Mouse (Mus musculus): ENCODE measurements at regions not wholly inside any gene's neighbourhood (a gene's known extent, or its start where the extent isn't known, plus 50 kb on each side); places are given as distances from the start of the nearest gene placed in this dataset.

DNA sequence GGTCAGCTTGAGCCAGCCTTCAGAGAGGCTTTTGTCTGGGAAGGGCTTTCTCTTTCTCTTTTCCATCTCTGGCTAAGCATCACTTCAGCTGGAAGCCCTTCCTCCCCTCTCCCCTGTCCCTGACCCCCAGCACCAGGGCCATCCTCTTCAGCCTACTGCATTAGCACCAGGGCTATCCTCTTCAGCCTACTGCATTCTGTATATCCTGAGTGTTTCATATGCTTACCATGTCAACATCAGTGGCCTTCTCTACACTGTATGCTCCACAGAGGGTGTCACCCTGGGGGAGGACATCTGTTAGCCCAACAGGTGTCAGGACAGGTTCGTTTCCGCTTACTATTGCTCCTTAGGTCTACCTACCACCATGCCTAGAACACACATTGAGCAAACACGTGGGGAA is 282.5 kb downstream of the Rps24 start:
- DNase-seq (ENCODE audit: low spot score in 2 of 2) = no peak

DNA sequence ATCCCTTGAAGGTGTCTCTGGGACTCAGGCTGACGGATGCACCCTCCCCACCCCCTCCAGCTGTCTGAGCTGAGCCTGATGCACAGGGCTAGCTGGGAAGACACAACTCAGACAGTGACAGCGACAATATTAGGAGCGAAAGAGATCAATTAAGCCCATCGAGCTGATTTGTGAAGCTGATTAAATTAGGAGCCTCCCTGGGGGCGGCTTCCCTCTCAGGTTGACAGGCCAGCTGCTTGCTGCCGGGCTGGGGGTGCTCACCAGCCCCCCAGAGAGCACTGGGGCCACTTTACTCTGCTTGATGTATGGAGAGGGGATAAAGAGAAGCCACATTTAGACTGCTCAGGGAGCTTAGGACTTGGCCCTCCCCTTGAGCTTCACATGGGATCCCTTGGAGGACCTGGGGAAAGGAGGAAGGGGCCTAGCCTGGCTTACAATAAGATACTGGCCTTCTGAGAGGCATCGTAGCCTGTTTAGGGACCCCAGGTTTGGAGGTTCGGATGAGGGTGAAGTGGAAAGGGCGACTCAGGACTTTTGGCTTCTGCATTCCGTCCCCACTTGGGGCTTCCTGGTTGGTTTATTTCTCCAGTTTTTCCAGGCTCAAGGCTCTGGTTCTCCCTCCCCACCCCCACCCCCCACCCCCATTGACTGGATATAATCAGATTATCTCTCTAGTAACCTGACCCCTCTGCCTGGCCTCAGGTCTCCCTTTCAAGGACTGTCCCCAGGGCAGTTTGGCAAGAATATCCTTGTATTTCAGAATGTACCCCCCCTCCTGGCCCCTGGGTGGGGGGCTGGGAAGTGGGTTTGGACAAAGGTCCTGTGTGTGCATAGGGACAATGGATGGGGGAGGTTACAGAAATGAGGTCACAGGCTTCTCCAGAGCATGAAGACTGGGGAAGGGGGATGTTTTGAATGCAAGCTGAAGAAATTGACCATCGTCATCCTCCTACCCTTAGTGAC is 283.4 kb downstream of the Rps24 start:
- DNase-seq (ENCODE audit: low spot score in 2 of 2) = no peak

DNA sequence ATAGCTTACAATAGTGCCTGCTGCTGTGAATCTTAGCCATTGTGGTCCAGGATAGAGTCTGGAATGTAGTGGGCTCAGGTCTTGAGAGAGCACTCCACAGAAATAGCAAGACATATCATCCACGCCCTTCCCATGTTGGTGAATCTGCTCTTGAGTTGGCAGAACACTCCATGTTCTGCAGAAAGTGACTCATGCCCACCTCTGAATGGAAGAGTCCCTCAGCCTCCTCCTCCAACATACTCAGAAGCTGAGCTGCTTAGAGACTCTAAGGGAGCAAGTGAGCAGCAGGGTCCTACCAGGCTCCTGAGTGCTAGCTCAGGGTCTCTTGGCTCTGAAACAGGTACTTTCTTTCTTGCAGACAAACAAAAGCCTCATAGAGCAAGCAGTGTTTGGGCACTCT is 284.7 kb downstream of the Rps24 start:
- DNase-seq (ENCODE audit: low spot score in 2 of 2) = no peak

DNA sequence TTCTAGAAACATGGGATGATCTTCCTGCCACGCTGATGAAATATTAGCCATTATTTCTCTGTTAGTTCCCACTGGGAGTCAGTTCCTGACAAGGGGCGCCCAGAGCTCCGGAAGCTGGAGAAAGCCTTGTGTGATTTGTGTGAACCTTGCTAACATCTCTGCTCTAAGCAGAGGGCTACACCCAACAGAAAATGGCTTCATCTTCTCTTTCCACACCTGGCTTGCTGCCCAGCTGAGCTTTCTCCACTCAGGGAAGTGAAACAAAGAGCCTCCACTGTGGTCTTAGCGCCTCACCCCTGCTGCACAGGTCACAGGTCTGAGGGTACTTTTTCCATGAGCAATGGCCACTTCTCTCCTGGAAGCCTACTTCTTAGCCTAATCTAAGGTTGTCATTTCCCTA is 285.2 kb downstream of the Rps24 start:
- DNase-seq (ENCODE audit: low spot score in 2 of 2) = no peak

DNA sequence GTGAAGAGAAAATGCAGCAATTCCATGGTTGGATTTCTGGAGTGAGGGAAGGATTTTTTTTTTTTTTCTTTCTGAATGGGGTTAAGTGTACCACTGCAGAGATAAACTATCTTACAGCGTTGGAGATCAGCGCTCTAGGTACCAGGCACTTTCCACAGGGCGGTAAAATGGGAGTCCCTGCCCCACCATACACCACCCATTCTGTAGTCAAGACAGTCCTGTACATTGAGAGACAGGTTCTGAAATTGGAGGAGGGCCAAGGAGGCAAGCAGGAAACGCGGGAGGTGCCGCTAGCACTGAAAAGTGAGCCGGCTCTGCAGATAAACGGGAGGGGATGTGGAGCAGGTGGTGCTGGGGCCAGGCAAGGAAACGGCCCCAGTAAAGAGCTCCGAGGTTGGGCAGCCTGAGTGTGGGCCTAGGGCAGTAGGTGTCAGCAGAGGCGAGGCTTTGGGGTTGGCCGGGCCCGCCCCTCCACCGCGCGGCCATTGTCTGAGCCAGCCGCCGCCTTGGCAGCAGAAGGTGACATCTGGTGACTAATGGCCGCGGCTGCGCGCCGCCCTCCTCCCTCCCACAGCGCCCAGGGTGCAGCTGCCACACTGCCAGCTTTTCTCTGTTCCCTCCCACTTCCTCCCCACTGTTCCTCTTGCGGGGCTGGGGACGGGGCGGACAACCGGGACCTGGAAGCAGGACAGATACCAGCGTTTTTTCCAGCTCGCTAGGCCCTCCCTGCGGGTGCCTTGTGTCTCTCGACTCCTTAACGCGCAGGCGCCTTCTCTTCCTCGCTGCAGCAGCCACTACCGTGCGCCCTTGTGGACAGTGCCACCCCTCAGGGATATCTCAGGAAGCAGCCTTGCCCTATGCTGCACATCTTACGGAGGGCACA is 292.1 kb downstream of the Rps24 start:
- peak; percentile 89 to 92 for DNase-seq (ENCODE audit: low spot score in 2 of 2)

DNA sequence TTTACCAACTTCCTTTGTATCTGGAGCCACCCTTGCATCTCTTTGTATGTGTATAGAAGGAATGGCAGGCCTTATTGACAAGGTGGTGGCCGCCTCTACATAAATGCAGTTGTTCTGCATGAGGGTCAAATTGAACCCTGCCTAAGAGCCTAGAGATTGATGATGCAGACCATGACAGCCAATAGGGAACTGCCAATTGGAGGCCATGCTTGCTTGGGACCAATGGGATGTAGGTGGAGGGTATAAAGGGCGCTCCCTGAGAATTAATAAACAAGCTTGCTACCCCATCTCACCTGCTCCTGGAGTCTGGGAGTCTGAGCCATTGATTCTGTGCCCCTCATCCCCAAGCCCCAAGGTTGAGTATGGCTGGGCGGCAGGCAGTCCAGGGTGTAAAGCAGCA is 294.7 kb downstream of the Rps24 start:
- DNase-seq (ENCODE audit: low spot score in 2 of 2) = no peak

DNA sequence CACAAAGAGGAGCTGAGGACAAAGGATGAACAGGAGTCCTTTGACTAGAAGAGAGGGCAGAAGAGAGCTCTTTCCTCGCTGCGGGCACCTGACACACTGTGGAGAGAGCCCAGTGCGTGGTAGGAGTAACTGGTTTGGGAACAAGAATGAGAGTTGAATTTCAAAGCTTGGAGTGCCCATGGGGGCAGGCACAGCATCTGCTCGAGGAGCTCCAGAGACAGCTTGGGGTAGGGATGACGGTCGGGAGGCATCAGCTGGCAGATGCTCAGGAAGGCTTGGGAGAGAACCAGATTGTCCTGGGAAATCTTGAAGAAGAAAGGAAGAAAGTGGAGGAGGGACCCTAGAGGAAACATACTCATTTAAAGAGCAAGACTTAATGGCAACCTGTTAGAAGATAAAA is 297.0 kb downstream of the Rps24 start:
- DNase-seq (ENCODE audit: low spot score in 2 of 2) = no peak

DNA sequence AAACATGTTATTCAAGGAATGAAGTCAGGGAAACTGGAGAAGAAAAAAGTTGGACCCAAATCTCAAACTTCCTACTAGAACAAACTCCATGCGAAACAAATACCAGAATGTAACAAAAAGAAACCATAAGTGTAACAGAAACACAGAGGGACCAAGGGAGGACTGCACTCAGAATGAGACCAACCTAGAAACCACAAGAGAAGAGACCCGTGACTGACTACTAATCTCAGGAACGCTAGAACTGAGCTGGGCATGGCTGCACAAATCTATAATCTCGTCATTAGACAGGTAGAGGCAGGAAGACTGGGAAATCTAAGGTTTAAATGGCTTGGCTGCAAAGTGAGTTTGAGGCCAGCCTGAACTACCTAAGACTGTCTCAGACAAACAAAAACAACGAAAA is 298.5 kb downstream of the Rps24 start:
- no peak for DNase-seq (ENCODE audit: low spot score in 2 of 2)

DNA sequence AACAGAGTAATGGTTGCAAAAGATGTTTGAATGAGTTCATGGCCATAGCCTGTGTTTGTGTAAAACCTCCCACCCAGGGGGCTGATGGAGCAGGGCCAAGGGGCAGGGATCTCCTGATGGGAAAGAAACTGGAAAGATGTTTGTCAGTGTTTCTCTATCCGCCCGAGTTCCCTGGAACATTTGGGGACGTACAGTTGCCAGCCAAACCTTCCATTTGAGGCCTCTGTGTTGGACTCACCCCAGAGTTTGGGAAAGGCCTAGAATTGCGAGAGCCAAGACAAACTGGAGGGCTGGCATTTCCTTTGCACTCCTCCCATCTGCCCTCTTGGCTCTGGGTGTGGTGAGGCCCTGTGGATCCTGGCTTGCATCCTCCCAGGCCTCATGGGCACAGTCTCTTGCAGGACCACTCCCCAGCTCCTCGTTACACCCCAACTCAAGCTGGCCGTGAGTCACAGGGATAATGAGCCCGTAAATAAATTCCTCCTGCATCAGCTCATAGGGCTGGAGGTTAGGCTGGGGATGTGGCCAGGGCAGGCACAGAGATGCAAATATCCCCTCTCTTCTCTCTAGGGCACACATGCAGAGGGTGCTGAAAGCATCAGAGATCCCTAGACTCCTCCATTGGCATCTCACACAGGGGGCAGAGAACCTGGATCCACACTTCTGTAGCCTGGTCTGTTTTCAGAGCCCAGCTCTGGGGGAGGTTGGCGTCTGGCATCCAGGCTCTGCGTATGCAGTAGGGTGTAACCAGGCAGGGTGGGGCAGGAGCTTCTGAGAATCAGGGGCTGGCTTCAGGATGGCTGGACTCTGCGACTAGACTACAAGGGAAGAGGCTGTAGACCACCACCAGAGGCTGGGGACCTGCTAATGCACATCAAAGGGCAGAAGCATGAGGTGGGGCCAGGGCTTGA is 306.7 kb downstream of the Rps24 start:
- DNase-seq (ENCODE audit: low spot score in 2 of 2) = peak; percentile 70 to 82

DNA sequence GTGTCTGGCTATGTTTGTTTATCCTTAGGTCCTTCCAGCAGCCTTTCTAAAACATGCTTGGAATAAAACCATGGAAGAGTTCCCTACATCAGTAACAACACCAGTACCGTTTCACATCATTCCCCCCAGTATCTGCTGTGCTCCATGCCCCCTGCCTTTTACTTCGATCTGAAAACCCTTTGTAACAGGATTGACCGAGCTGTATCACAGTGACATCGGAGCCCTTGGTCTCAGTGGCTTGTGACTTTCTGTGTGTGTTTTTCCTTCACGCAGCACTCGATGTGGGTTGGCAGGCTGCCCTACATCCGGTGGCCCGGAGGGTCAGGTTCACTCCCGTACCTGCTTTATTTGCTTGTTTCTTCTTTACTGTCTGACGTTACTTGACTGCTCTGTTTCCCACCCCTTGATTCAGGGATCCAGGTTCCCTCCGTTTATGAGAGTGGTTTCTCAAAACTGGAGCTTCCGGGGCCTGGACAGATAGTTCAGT is 307.5 kb downstream of the Rps24 start:
- DNase-seq (ENCODE audit: low spot score in 2 of 2) = peak in 1 of 2 experiments; percentile 11

DNA sequence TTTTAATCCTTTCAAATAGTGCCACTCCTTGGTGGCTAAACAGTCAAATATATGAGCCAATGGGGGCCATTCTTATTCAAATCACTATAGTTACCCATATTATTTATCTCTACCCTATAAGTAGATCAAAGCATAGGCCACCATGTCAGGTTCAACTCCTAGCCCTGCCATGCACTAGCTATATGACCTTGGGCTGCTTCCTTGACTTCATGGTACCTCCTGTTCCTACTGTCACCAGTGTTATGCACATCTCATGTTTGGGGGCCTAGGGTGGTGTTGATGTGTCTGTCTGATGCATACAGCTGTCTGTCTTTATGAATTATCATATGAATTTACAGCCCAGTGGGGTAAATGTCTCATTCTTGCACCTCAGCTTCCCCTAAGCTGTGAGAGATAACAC is 310.6 kb downstream of the Rps24 start:
- DNase-seq (ENCODE audit: low spot score in 2 of 2) = no peak

DNA sequence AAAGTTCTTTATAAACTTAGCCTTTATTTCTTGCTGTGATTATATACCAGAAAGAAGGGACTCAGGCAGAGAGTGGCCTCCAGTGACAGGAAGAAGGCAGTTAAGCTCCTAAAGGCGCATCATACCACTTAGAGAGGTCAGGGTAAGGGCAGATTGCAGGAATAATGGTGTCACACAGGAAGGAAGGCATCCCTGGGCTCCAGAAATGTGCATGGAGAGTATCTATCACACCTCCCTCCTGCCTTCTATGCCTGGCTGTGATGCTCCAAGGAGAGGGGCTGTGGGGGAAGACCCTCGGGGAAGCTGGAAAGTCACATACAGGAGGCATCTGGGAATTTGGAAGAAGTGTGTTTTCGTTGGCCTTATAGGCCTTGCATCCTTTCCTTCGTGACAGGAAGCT is 311.1 kb downstream of the Rps24 start:
- DNase-seq (ENCODE audit: low spot score in 2 of 2) = no peak

DNA sequence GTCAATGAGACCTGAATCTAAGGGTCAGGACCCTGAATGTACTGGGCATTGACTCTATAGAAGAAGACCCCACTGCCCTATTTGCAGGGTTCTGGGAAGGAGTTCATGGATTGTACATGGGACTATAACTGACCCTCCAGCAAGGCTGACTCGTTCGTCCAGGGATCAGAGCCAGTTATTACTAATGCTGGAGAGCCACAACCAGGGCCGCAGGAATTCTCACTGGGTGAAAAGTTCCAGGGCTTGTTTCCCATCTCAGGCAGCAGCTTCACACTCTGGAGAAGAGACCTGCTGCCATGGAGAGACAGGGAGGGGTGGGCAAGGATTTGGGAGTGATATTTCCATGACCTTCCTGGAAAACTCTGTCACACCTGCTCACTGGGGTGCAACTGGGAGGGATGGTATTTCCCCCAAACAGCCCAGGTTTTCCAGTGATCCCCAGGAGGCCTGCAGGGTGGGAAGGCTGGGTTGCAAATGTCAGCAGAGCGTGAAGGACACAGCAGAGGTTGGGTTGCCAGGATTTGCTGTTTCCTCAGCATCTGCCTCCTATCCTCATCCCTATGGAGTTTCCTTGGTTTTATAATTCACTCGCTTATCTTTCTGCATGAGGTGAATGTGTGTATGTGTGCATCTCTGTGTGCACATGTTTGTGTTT is 316.2 kb downstream of the Rps24 start:
- DNase-seq (ENCODE audit: low spot score in 2 of 2) = no peak

DNA sequence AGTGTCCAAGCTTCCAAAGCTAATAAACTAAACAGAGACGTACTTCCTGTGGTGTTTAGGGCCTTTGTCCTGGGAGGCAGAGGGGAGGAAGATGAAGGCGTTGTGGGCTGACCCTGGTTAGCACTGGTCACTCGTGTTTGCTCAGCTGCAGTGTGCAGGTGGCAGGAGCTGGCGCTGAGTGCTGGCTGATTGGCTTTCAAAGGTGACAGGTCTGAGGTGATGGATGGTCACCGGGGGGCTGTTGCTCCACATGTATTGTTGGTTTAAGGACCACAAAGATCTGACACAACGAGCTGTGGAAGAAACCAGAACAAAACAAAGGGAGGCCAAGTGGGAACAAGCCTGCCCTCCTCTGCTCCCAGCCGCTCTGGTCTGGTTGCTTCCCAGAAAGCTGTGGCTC is 320.1 kb downstream of the Rps24 start:
- peak in 1 of 2 experiments; percentile 5 for DNase-seq (ENCODE audit: low spot score in 2 of 2)

DNA sequence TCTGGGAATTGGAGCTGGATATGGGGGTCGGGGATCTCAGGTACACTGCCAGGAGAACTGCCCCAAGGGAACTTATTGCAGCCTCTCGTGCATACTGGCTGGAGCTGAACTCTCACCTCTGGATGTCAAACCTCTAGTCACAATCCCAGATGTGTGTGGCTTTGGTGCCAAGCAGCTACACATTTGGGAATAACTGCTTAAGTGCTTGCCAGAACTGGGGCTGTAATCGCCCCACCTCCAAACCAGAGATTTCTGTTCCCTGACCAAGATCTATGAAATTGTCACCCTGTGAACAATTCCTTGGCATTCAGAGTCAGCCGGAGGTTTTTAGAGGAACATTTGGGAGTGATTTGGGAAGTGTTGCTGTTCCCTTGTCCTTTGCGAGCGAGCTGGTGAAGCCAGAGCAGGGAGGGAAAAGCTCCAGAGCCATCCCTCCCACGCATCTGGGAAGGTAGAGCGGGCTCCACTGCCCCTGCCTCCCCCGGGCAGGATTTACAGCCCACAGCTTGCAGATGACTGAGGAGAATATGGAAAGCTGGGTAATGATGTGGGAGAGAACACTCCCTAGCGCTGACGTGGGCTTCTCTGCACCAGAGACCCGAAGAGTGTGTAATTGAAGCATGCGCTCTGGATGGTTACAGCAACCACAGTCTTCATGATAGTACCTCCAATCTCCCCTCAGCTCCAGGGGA is 336.1 kb downstream of the Rps24 start:
- DNase-seq (ENCODE audit: low spot score in 2 of 2) = peak; percentile 41 to 59

DNA sequence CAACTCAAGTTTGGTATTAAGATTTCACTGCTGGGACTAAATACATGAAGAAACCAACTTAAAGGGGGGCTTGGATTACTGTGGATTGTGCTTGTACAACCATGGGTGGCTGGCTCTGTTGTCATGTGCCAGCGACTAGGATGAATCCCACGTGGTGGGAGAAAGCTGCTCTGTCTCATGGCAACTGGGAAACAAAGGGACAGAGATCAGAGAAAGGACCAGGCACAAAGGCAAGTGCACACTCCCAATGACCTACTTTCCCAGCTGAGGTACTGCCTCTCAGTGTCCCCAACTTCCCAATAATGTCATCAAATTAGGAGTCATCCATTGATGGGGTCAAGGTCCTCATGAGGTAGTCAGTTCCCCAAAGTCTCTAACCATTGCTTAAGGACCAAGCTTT is 337.4 kb downstream of the Rps24 start:
- DNase-seq (ENCODE audit: low spot score in 2 of 2) = no peak

DNA sequence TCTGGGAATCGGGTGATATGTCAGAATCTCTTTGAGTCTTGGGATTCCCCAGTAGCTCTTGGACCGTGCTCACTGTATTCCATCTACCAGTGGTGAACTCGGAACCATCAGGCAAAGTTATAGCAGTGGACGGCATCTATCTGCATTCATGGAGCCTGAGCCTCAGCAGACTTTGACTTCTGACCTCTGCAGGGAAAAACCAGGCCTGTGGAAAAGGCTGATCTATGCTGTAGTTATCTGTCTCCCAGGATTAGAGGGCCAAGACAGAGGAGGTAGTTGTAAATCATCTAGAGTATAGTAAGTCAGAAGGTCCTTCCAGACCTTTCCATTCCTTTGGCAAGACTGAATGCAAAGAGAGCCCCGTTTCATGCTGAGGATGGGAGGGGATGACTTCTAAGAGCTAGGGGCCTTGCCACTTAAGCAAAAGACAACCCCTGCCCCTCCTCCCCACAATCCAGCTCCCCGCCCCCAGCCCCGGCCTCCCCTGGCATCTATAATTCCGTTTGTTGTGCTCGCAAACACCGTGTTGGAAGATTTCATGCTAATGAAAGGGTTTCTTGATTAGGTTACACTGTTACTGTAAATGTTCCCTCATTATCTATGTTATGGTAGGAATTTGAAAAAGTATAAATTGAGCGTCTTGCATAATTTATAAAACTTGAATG is 338.9 kb downstream of the Rps24 start:
- no peak for DNase-seq (ENCODE audit: low spot score in 2 of 2)

DNA sequence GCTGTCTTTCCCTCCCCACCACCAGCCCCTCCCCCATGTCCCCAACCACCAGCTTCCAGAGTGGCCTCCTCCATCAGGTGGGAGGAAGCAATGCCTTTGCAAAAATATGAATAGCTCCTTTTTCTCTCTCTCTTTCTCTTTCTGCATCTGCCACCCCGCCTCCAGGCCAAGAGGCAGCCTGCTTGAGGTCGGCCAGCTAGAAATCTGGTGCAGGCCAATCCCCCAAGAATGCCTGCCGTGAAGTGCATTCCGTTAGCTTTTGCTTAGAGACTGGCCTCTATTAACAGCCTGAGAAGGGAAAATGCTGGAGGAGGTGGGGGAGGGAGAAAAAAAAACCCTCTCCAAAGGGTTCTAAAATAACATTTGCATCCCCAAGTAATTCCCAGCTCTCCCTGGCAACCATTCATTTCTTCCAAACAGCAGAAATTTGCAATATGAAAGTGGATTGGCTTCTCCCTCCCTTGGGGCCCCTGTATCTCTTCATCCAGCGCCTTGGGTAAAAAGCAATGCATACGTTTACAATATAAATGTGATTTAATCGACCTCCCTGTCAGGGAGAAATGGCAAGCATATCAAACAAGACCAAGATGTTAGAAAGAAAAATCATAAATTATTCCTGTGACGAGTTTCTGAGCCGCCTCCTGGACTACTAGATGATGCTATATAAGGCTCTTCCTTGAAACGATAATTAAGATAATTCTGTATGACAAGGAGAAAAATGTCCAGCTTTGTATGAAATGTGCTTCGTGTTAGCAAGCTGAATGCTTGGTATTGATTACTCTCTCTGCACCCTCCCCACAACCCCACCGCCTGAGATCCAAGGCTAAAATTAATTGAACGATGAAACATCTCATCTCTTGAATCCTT is 339.8 kb downstream of the Rps24 start:
- DNase-seq (ENCODE audit: low spot score in 2 of 2) = no peak

Measured in heart, adult 9 months (tissue).